In the genomic region with DNA sequence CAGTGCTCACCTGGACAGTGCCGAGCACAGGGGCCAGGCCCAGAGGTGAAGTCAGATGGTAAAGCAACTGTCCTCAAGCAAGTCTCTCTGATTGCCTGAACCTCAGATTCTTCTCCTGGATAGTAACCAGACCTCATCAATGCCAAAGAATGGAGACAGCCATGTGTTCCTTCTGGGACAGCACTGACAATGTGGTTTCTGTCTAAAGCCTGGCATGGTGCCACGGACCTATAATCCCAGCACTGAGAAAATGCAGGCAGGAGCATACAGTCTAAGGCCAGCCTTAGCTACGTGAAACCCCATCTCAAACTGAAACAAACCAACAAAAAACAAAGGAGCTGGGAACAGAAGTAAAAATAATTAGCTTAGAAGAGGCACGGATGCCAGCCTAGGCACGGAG, we compare ENCODE assay signal across 12 mouse cellular contexts. TPM values are rescaled to one million over a fixed set of nuclear protein-coding genes. Genes with fewer than 3 reads are reported as not detected.
DNase-seq lines count a peak whose midpoint lies in the region; ATAC-seq lines count a peak whose summit lies in the region.
"Had no signal": no experiment of that assay in that cellular context is flagged by ENCODE, and none has a peak within 500 bp of the region (broad histone marks: within the 10 kb centered on the region; RNA-seq: fewer than 3 reads in every experiment).

No protein-coding gene starts in this region.

- no peaks in the 10 kb centered on the region for H3K4me1 ChIP-seq in hindbrain, embryonic 14.5 days (replicated peaks; ENCODE audit: control insufficient read depth, insufficient read depth, low read length)
- peaks cover 41% of the 10 kb centered on the region for H3K4me1 ChIP-seq in hindbrain, embryonic 10.5 days (replicated peaks)
- H3K4me1 ChIP-seq in midbrain, embryonic 14.5 days (ENCODE audit: control insufficient read depth, insufficient read depth, low read length) = no peaks in the 10 kb centered on the region
- H3K4me1 ChIP-seq in midbrain, embryonic 13.5 days (replicated peaks) = peaks cover 7% of the 10 kb centered on the region; the same call in 1 of the 2 replicates
- H3K4me1 ChIP-seq in stomach, embryonic 14.5 days (ENCODE audit: control insufficient read depth, insufficient read depth, low read length) = peaks cover 28% of the 10 kb centered on the region

- H3K9me3 ChIP-seq in hindbrain, embryonic 14.5 days (ENCODE audit: control insufficient read depth, low read length) = no peaks in the 10 kb centered on the region
- no peaks in the 10 kb centered on the region for H3K9me3 ChIP-seq in hindbrain, embryonic 10.5 days
- no peaks in the 10 kb centered on the region for H3K9me3 ChIP-seq in midbrain, embryonic 14.5 days (ENCODE audit: control insufficient read depth, low read length)
- H3K9me3 ChIP-seq in midbrain, embryonic 13.5 days = no peaks in the 10 kb centered on the region
- no peaks in the 10 kb centered on the region for H3K9me3 ChIP-seq in stomach, embryonic 14.5 days (ENCODE audit: control insufficient read depth, low read depth, low read length)
- H3K9me3 ChIP-seq: heart, embryonic 12.5 days; limb, embryonic 13.5 days had no signal

- intact Hi-C loops in left cerebral cortex, postnatal 10 days (cut with DNase I) = no loop called here

- no peak overlapping the region for H3K4me3 ChIP-seq in hindbrain, embryonic 14.5 days (replicated peaks; ENCODE audit: low read length)
- no peak overlapping the region for H3K4me3 ChIP-seq in hindbrain, embryonic 10.5 days
- H3K4me3 ChIP-seq in midbrain, embryonic 14.5 days (replicated peaks; ENCODE audit: low read depth, low read length) = no peak overlapping the region
- no peak overlapping the region for H3K4me3 ChIP-seq in midbrain, embryonic 13.5 days (replicated peaks)
- H3K4me3 ChIP-seq in stomach, embryonic 14.5 days (ENCODE audit: low read depth, low read length) = no peak overlapping the region
- H3K4me3 ChIP-seq: heart, embryonic 12.5 days; limb, embryonic 13.5 days had no signal

- no peak overlapping the region for H3K9ac ChIP-seq in hindbrain, embryonic 14.5 days
- no peak overlapping the region for H3K9ac ChIP-seq in midbrain, embryonic 14.5 days (replicated peaks; ENCODE audit: low read length)
- H3K9ac ChIP-seq in midbrain, embryonic 13.5 days (replicated peaks) = no peak overlapping the region
- no peak overlapping the region for H3K9ac ChIP-seq in stomach, embryonic 14.5 days (replicated peaks; ENCODE audit: low read depth, low read length)
- H3K9ac ChIP-seq: heart, embryonic 12.5 days; limb, embryonic 13.5 days had no signal

- WGBS in hindbrain, embryonic 14.5 days = 69% methylated on average over 5 of the region's 5 CpGs
- WGBS in hindbrain, embryonic 10.5 days = 83% methylated on average over 5 of the region's 5 CpGs
- WGBS in midbrain, embryonic 14.5 days = 68% methylated on average over 5 of the region's 5 CpGs
- 71% methylated on average over 5 of the region's 5 CpGs for WGBS in midbrain, embryonic 13.5 days
- WGBS in stomach, embryonic 14.5 days = 55% methylated on average over 5 of the region's 5 CpGs

- DNase-seq in hindbrain, embryonic 14.5 days (ENCODE audit: low spot score) = peak; percentile 52
- no peak for DNase-seq in hindbrain, embryonic 10.5 days (ENCODE audit: low spot score)
- DNase-seq in midbrain, embryonic 14.5 days = peak; percentile 56
- peak; percentile 86 for DNase-seq in cerebellum, adult 9-11 months
- DNase-seq in left cerebral cortex, postnatal 10 days (ENCODE audit: extremely low spot score in 1 of 2, low spot score in 2 of 2) = no peak
- no peak for DNase-seq in gastrocnemius, adult 8-10 months (ENCODE audit: low spot score in 2 of 2)

- no peaks in the 10 kb centered on the region for H3K36me3 ChIP-seq in hindbrain, embryonic 14.5 days (replicated peaks; ENCODE audit: control insufficient read depth, insufficient read depth)
- no peaks in the 10 kb centered on the region for H3K36me3 ChIP-seq in hindbrain, embryonic 10.5 days
- H3K36me3 ChIP-seq in midbrain, embryonic 14.5 days (ENCODE audit: control insufficient read depth, insufficient read depth, low read length) = no peaks in the 10 kb centered on the region
- no peaks in the 10 kb centered on the region for H3K36me3 ChIP-seq in midbrain, embryonic 13.5 days
- H3K36me3 ChIP-seq in stomach, embryonic 14.5 days (ENCODE audit: control insufficient read depth, insufficient read depth, low read length) = no peaks in the 10 kb centered on the region
- H3K36me3 ChIP-seq: heart, embryonic 12.5 days; limb, embryonic 13.5 days had no signal

- H3K27me3 ChIP-seq in hindbrain, embryonic 14.5 days (ENCODE audit: control insufficient read depth, insufficient read depth, low read length) = peaks cover 29% of the 10 kb centered on the region
- H3K27me3 ChIP-seq in hindbrain, embryonic 10.5 days (ENCODE audit: insufficient read depth, poor library complexity, severe bottlenecking) = peaks cover 70% of the 10 kb centered on the region
- peaks cover 11% of the 10 kb centered on the region for H3K27me3 ChIP-seq in midbrain, embryonic 14.5 days (ENCODE audit: control insufficient read depth, insufficient read depth, low read length)
- H3K27me3 ChIP-seq in midbrain, embryonic 13.5 days = peaks cover 42% of the 10 kb centered on the region
- 0 out of 2 replicates have a peak, but pooled peaks cover 7% of the 10 kb centered on the region for H3K27me3 ChIP-seq in stomach, embryonic 14.5 days (ENCODE audit: control insufficient read depth, insufficient read depth, low read length)

- H3K27ac ChIP-seq in hindbrain, embryonic 14.5 days = no peak overlapping the region
- no peak overlapping the region for H3K27ac ChIP-seq in hindbrain, embryonic 10.5 days
- no peak overlapping the region for H3K27ac ChIP-seq in midbrain, embryonic 14.5 days (replicated peaks; ENCODE audit: low read depth, low read length)
- no peak overlapping the region for H3K27ac ChIP-seq in midbrain, embryonic 13.5 days
- H3K27ac ChIP-seq in stomach, embryonic 14.5 days (ENCODE audit: low read length) = peak overlapping the region; percentile 1; the same call in 1 of the 2 replicates
- H3K27ac ChIP-seq: limb, embryonic 13.5 days; macrophage had no signal

- no peak for ATAC-seq in hindbrain, embryonic 14.5 days (ENCODE audit: low FRiP score)
- no peak for ATAC-seq in midbrain, embryonic 14.5 days (ENCODE audit: low FRiP score, low TSS enrichment)
- ATAC-seq in midbrain, embryonic 13.5 days = no peak
- peak; percentile 59; the same call in 1 of the 2 replicates for ATAC-seq in stomach, embryonic 14.5 days (ENCODE audit: insufficient number of reproducible peaks, insufficient read depth, low FRiP score, low read depth)
- ATAC-seq: inflammation-experienced regulatory T-cells, adult 6 months had no signal

- no peak overlapping the region for H3K4me2 ChIP-seq in hindbrain, embryonic 14.5 days (replicated peaks)
- no peak overlapping the region for H3K4me2 ChIP-seq in midbrain, embryonic 14.5 days (ENCODE audit: low read length)
- H3K4me2 ChIP-seq in midbrain, embryonic 13.5 days (replicated peaks) = no peak overlapping the region
- H3K4me2 ChIP-seq in stomach, embryonic 14.5 days (replicated peaks; ENCODE audit: low read depth, low read length) = no peak overlapping the region
- H3K4me2 ChIP-seq: heart, embryonic 12.5 days; limb, embryonic 13.5 days had no signal

RNA-seq across cellular contexts. Expression of a gene that starts 31.4 kb away (rescaled TPM):
- 16.4 and 16.9 TPM in 2 replicates for polyA plus RNA-seq in hindbrain, embryonic 14.5 days (2014; fragmentation: Nextera tagmentation; extraction: Ambion mirVana)
- polyA plus RNA-seq in hindbrain, embryonic 10.5 days (2016; fragmentation: Nextera tagmentation; extraction: Ambion mirVana) = 32.5 and 36.0 TPM in 2 replicates
- 17.4 and 19.2 TPM in 2 replicates for polyA plus RNA-seq in midbrain, embryonic 14.5 days (2014; fragmentation: Nextera tagmentation; extraction: Ambion mirVana)
- polyA plus RNA-seq in midbrain, embryonic 13.5 days (2015; fragmentation: Nextera tagmentation; extraction: Ambion mirVana) = 24.6 and 27.3 TPM in 2 replicates
- polyA plus RNA-seq in stomach, embryonic 14.5 days (2014; fragmentation: Nextera tagmentation; extraction: Ambion mirVana) = 24.5 and 27.3 TPM in 2 replicates
- total RNA-seq in left cerebral cortex, postnatal 10 days (2021) = 10 to 100 TPM; 13.8 to 14.3 TPM
- 10 to 100 TPM; 10.0 to 12.6 (median 11.2) TPM for total RNA-seq in gastrocnemius, adult 8-10 months (2022)

RNA-seq across cellular contexts. Expression of a gene that starts 33.5 kb away (rescaled TPM):
- polyA plus RNA-seq in hindbrain, embryonic 14.5 days (2014; fragmentation: Nextera tagmentation; extraction: Ambion mirVana) = 0.37 and 0.47 TPM in 2 replicates
- polyA plus RNA-seq in hindbrain, embryonic 10.5 days (2016; fragmentation: Nextera tagmentation; extraction: Ambion mirVana) = 0.67 TPM in 1 of 2 replicates, not detected in the other
- polyA plus RNA-seq in midbrain, embryonic 14.5 days (2014; fragmentation: Nextera tagmentation; extraction: Ambion mirVana) = 0.72 and 0.76 TPM in 2 replicates
- 0.62 and 0.70 TPM in 2 replicates for polyA plus RNA-seq in midbrain, embryonic 13.5 days (2015; fragmentation: Nextera tagmentation; extraction: Ambion mirVana)
- polyA plus RNA-seq in stomach, embryonic 14.5 days (2014; fragmentation: Nextera tagmentation; extraction: Ambion mirVana) = 0.31 and 0.58 TPM in 2 replicates
- not detected for total RNA-seq in left cerebral cortex, postnatal 10 days (2021)
- total RNA-seq in gastrocnemius, adult 8-10 months (2022) = not detected
- polyA plus RNA-seq: inflammation-experienced regulatory T-cells, adult 6 months; macrophage had no signal

RNA-seq across cellular contexts. Expression of a gene that starts 34.2 kb away (rescaled TPM):
- 78.9 and 80.3 TPM in 2 replicates for polyA plus RNA-seq in hindbrain, embryonic 14.5 days (2014; fragmentation: Nextera tagmentation; extraction: Ambion mirVana)
- 289 and 330 TPM in 2 replicates for polyA plus RNA-seq in hindbrain, embryonic 10.5 days (2016; fragmentation: Nextera tagmentation; extraction: Ambion mirVana)
- polyA plus RNA-seq in midbrain, embryonic 14.5 days (2014; fragmentation: Nextera tagmentation; extraction: Ambion mirVana) = 56.4 and 67.3 TPM in 2 replicates
- polyA plus RNA-seq in midbrain, embryonic 13.5 days (2015; fragmentation: Nextera tagmentation; extraction: Ambion mirVana) = 60.4 and 71.4 TPM in 2 replicates
- 425 and 428 TPM in 2 replicates for polyA plus RNA-seq in stomach, embryonic 14.5 days (2014; fragmentation: Nextera tagmentation; extraction: Ambion mirVana)
- total RNA-seq in left cerebral cortex, postnatal 10 days (2021) = 10 to 100 TPM; 24.5 to 26.7 TPM
- 10 to 100 TPM; 12.2 to 19.2 (median 16.1) TPM for total RNA-seq in gastrocnemius, adult 8-10 months (2022)

RNA-seq across cellular contexts. Expression of a gene that starts 34.3 kb away (rescaled TPM):
- polyA plus RNA-seq in hindbrain, embryonic 14.5 days (2014; fragmentation: Nextera tagmentation; extraction: Ambion mirVana) = 0.23 and 0.31 TPM in 2 replicates
- 0.24 and 0.54 TPM in 2 replicates for polyA plus RNA-seq in hindbrain, embryonic 10.5 days (2016; fragmentation: Nextera tagmentation; extraction: Ambion mirVana)
- 0.05 and 0.15 TPM in 2 replicates for polyA plus RNA-seq in midbrain, embryonic 14.5 days (2014; fragmentation: Nextera tagmentation; extraction: Ambion mirVana)
- 0.26 and 0.30 TPM in 2 replicates for polyA plus RNA-seq in midbrain, embryonic 13.5 days (2015; fragmentation: Nextera tagmentation; extraction: Ambion mirVana)
- polyA plus RNA-seq in stomach, embryonic 14.5 days (2014; fragmentation: Nextera tagmentation; extraction: Ambion mirVana) = 4.7 and 4.8 TPM in 2 replicates
- total RNA-seq in left cerebral cortex, postnatal 10 days (2021) = under 1 TPM; 0.30 to 0.61 TPM
- under 1 TPM in 3 of 4 experiments, not detected in 1; 0.16 to 0.64 (median 0.19) TPM for total RNA-seq in gastrocnemius, adult 8-10 months (2022)
- polyA plus RNA-seq: inflammation-experienced regulatory T-cells, adult 6 months had no signal

Comparison
In these comparisons a context has a peak if more than half of its experiments do, and no peak if none do; other contexts are left out.
1. DNase-seq: peak in hindbrain, embryonic 14.5 days (single experiment), midbrain, embryonic 14.5 days (single experiment) and cerebellum, adult 9-11 months (single experiment); none in hindbrain, embryonic 10.5 days (single experiment), left cerebral cortex, postnatal 10 days (0 of 2) and gastrocnemius, adult 8-10 months (0 of 2).